Mouse (Mus musculus) kidney, postnatal 14 days (tissue): ENCODE results near the gene Morc3.
A peak's percentile ranks its signal among the peaks of the same experiment; 100 is the strongest.

ENCODE experiments used
- DNase-seq: peaks from one replicate; pipeline ENCODE4 v3.0.0; 2022; ENCODE audit warnings: mixed read lengths

Gene Morc3

GRCm38 (mm10) chr16:93831627-93832395 lies at the start of gene Morc3:
Gene Morc3, plus strand, starts transcription at chr16:93832121.
- peak; percentile 100 for DNase-seq

GRCm38 (mm10) chr16:93784175-93784574 lies 47.7 kb upstream of the Morc3 start:
- no peak for DNase-seq

- peak; percentile 78 for DNase-seq
These were observed 46.1 kb upstream of the Morc3 start for GRCm38 (mm10) chr16:93785805-93786204.

- no peak for DNase-seq
These were observed 43.5 kb upstream of the Morc3 start for GRCm38 (mm10) chr16:93788388-93788787.

- DNase-seq = no peak
These were observed 43.0 kb upstream of the Morc3 start for GRCm38 (mm10) chr16:93788881-93789280.

GRCm38 (mm10) chr16:93789971-93790755 lies 41.8 kb upstream of the Morc3 start:
- DNase-seq = no peak

GRCm38 (mm10) chr16:93792981-93793630 lies 38.8 kb upstream of the Morc3 start:
- DNase-seq = peak; percentile 36

GRCm38 (mm10) chr16:93794845-93795244 lies 37.1 kb upstream of the Morc3 start:
- no peak for DNase-seq

GRCm38 (mm10) chr16:93795391-93795790 lies 36.5 kb upstream of the Morc3 start:
- no peak for DNase-seq

- peak; percentile 51 for DNase-seq
These were observed 34.7 kb upstream of the Morc3 start for GRCm38 (mm10) chr16:93797021-93797840.

GRCm38 (mm10) chr16:93797841-93798492 lies 34.0 kb upstream of the Morc3 start:
- no peak for DNase-seq

- DNase-seq = no peak
These were observed 33.3 kb upstream of the Morc3 start for GRCm38 (mm10) chr16:93798623-93799022.

- DNase-seq = no peak
These were observed 32.9 kb upstream of the Morc3 start for GRCm38 (mm10) chr16:93799071-93799470.

GRCm38 (mm10) chr16:93799936-93800335 lies 32.0 kb upstream of the Morc3 start:
- DNase-seq = no peak

GRCm38 (mm10) chr16:93807167-93807566 lies 24.8 kb upstream of the Morc3 start:
- DNase-seq = no peak

GRCm38 (mm10) chr16:93807961-93808554 lies 23.9 kb upstream of the Morc3 start:
- peak; percentile 90 for DNase-seq

GRCm38 (mm10) chr16:93815856-93816736 lies 15.8 kb upstream of the Morc3 start:
- peak; percentile 87 for DNase-seq

- DNase-seq = no peak
These were observed 15.1 kb upstream of the Morc3 start for GRCm38 (mm10) chr16:93816861-93817260.

GRCm38 (mm10) chr16:93817371-93817770 lies 14.6 kb upstream of the Morc3 start:
- DNase-seq = no peak

GRCm38 (mm10) chr16:93818691-93819324 lies 13.1 kb upstream of the Morc3 start:
- peak; percentile 33 for DNase-seq
